Mouse (Mus musculus) midbrain, embryonic 10.5 days (tissue): ENCODE data around the gene Nhs. TPM values are rescaled to one million over a fixed set of nuclear protein-coding genes. Genes with fewer than 3 reads are reported as not detected.

Source experiments
- DNase-seq: peaks from one replicate; pipeline ENCODE4 v3.0.0-alpha.2; 2017; ENCODE audit warnings: low spot score
- H3K27ac ChIP-seq: fragments of 300-500 bp; sonication (generic); replicated peaks from 2 replicates; pipeline ENCODE4 v1.5.1; 2016; ENCODE audit warnings: mild to moderate bottlenecking
- H3K27me3 ChIP-seq: fragments of 300-500 bp; sonication (generic); 2 replicates; pipeline ENCODE4 v1.6.1; 2016; ENCODE audit warnings: low read depth, mild to moderate bottlenecking; ENCODE audit not compliant: poor library complexity, severe bottlenecking
- H3K36me3 ChIP-seq: fragments of 300-500 bp; sonication (generic); 2 replicates; pipeline ENCODE4 v1.6.1; 2016; ENCODE audit warnings: mild to moderate bottlenecking, moderate library complexity
- H3K4me1 ChIP-seq: fragments of 300-500 bp; sonication (generic); 2 replicates; pipeline ENCODE4 v1.6.1; 2016
- H3K4me3 ChIP-seq: fragments of 300-500 bp; sonication (generic); 2 replicates; pipeline ENCODE4 v1.5.1; 2016; ENCODE audit warnings: mild to moderate bottlenecking, moderate library complexity
- H3K9me3 ChIP-seq: fragments of 300-500 bp; sonication (generic); replicated peaks from 2 replicates; pipeline ENCODE4 v1.6.1; 2016; ENCODE audit warnings: mild to moderate bottlenecking
- WGBS: fragments of 180-500 bp; shearing (Covaris S2); methylation state at CpG from one replicate; pipeline ENCODE4 v1.1.7; 2016; 5-methylcytosine and 5-hydroxymethylcytosine counted together
- polyA plus RNA-seq: library from polyadenylated mRNA; unstranded; fragments of >200 nt; fragmentation: Nextera tagmentation; extraction: Ambion mirVana; gene quantifications from 2 replicates; pipeline ENCODE4 v1.2.1, GENCODE M21; 2016

The Nhs gene
- polyA plus RNA-seq, 1 experiment from 2014 or later = 3.1 TPM

GRCm38 (mm10) chrX:162063164-162063563 lies 96.4 kb downstream of the Nhs start:
- H3K36me3 ChIP-seq = no peaks in the 10 kb centered on the region
- DNase-seq = no peak
- H3K27ac ChIP-seq = no peak overlapping the region
- H3K4me1 ChIP-seq = no peaks in the 10 kb centered on the region
- peaks cover 99% of the 10 kb centered on the region for H3K27me3 ChIP-seq
- no peak overlapping the region for H3K4me3 ChIP-seq
- H3K9me3 ChIP-seq = no peaks in the 10 kb centered on the region
- WGBS = 86% methylated on average over 2 of the region's 2 CpGs

DNA sequence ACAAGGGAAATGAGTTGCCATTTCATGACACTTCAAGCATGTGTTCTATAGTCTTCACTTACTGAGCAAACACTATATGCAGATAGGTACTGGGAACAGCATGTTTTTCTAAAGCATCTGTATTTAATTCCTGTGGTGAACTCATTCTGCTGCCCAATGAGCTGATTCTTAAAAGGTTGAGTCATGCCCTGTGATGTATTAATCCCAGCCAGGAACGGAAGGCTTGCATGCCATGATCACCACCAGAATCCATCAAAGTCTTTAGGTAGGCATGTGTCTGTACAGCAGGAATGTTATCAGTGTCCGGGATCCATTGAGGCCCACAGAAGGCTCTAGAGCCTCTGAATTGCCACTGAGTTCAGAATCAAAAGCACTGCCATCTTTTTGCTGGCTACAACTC lies 103.9 kb downstream of the Nhs start:
- 85% methylated on average over 2 of the region's 2 CpGs for WGBS

DNA sequence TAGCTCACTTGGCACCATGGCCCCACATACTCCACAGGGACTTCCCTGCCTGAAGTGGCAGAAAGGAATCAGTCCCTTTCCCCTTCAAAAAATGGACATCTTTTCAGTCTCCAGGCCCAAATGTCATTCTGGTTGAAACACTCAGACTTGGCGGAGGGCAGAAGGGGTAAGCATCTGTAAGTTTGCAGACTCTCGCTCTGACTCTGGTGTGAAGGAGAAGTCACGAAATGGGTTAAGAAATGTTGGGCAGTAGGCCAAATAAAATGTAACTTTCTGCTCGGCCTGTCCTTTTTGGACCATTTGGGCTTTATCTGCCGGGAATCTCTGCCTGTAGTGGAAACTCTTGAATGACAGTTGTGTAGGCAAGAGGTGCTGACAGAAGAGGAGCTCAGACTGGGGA lies 106.0 kb downstream of the Nhs start:
- H3K9me3 ChIP-seq = no peaks in the 10 kb centered on the region
- no peak overlapping the region for H3K4me3 ChIP-seq
- H3K4me1 ChIP-seq = no peaks in the 10 kb centered on the region
- H3K27me3 ChIP-seq = peaks cover 100% of the 10 kb centered on the region
- DNase-seq = no peak
- H3K27ac ChIP-seq = no peak overlapping the region
- no peaks in the 10 kb centered on the region for H3K36me3 ChIP-seq
- 86% methylated on average over 5 of the region's 5 CpGs for WGBS

More for the DNA sequence above, 103.9 kb downstream of the Nhs start:
- Histone ChIP-seq H3K27ac (no peak overlapping the region), H3K9me3 (no peaks in the 10 kb centered on the region), H3K4me1 (no peaks in the 10 kb centered on the region), H3K27me3 (peaks cover 100% of the 10 kb centered on the region), H3K4me3 (no peak overlapping the region), H3K36me3 (no peaks in the 10 kb centered on the region)
- DNase-seq = no peak

- 89% methylated on average over 1 of the region's 1 CpGs for WGBS
- DNase-seq = no peak
These were observed 107.0 kb downstream of the Nhs start for GRCm38 (mm10) chrX:162052534-162052933.

GRCm38 (mm10) chrX:162049616-162050015 lies 109.9 kb downstream of the Nhs start:
- 90% methylated on average over 2 of the region's 2 CpGs for WGBS
- peaks cover 100% of the 10 kb centered on the region for H3K27me3 ChIP-seq
- no peak overlapping the region for H3K4me3 ChIP-seq
- H3K27ac ChIP-seq = no peak overlapping the region
- H3K4me1 ChIP-seq = no peaks in the 10 kb centered on the region
- no peak for DNase-seq
- H3K9me3 ChIP-seq = no peaks in the 10 kb centered on the region
- H3K36me3 ChIP-seq = no peaks in the 10 kb centered on the region

More at GRCm38 (mm10) chrX:162052534-162052933, 107.0 kb downstream of the Nhs start:
- H3K27me3 ChIP-seq = peaks cover 100% of the 10 kb centered on the region
- no peaks in the 10 kb centered on the region for H3K9me3 ChIP-seq
- no peaks in the 10 kb centered on the region for H3K36me3 ChIP-seq
- no peaks in the 10 kb centered on the region for H3K4me1 ChIP-seq
- H3K27ac ChIP-seq = no peak overlapping the region
- H3K4me3 ChIP-seq = no peak overlapping the region

DNA sequence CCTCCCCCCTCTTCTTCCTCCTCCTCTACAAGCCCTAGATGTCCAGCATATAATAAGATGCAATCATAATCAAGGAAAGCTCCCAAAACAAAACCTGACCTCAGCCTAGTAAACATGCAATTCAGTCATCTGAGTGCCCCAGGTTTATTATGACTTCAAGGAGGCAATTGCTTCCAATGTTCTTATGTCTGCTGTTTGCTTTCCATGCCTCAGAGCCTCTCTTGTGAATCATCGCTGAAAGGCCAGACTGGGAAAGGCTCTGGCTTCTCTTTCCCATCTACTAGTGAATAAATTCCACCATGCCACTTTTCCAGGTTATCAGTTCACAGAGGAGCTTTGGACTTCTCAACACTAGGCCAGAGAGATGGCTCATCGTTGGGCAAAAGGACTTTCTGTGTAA lies 114.0 kb downstream of the Nhs start:
- no peaks in the 10 kb centered on the region for H3K36me3 ChIP-seq
- no peaks in the 10 kb centered on the region for H3K4me1 ChIP-seq
- H3K4me3 ChIP-seq = no peak overlapping the region
- peaks cover 97% of the 10 kb centered on the region for H3K27me3 ChIP-seq
- H3K27ac ChIP-seq = no peak overlapping the region
- WGBS = 90% methylated on average over 2 of the region's 2 CpGs
- no peaks in the 10 kb centered on the region for H3K9me3 ChIP-seq
- no peak for DNase-seq

- Histone ChIP-seq H3K27me3 (peaks cover 97% of the 10 kb centered on the region), H3K4me1 (no peaks in the 10 kb centered on the region), H3K36me3 (no peaks in the 10 kb centered on the region), H3K4me3 (no peak overlapping the region), H3K27ac (no peak overlapping the region), H3K9me3 (no peaks in the 10 kb centered on the region)
- DNase-seq = no peak
These were observed 115.4 kb downstream of the Nhs start for GRCm38 (mm10) chrX:162044109-162044508.

DNA sequence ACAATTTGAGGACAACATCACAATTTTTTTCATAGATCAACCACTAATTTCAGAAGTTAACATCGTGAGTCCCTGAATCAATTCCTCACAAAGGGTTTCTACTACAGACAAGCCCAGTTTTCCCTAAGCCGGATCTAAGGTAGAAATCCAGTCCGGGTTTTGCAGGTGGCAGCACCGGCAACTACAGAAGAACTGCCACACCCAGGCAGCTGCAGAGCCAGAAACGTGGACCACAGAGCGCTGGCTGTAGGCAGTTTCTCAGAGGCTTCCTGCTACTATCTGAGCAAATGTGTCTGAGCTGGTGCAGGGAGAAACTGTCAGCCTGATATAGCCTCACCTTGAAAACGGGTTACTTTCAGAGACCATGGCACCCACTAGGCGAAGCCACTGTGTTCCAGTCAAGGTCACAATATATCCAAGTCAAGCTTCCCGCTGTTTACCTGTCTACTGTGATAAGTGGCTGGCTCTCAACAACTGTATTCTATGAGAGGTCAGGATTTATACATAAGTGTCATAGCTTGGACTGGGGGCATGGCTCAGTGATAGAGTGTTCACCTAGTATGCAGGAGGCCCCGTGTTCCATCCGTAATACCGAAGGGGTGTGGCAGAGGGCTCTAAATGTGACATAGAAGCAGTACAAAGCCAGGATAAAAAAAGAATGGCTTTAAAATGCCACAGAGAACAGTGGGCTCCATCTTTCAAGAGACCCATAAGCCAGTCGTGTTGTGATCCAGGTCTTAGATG lies 134.1 kb downstream of the Nhs start:
- Histone ChIP-seq H3K27me3 (peaks cover 98% of the 10 kb centered on the region), H3K36me3 (no peaks in the 10 kb centered on the region), H3K4me1 (peaks cover 14% of the 10 kb centered on the region), H3K4me3 (no peak overlapping the region), H3K27ac (no peak overlapping the region), H3K9me3 (no peaks in the 10 kb centered on the region)
- WGBS = 39% methylated on average over 13 of the region's 13 CpGs
- DNase-seq = peak; percentile 35

GRCm38 (mm10) chrX:162021724-162022123 lies 137.8 kb downstream of the Nhs start:
- WGBS = 85% methylated on average over 3 of the region's 3 CpGs
- no peaks in the 10 kb centered on the region for H3K36me3 ChIP-seq
- peaks cover 98% of the 10 kb centered on the region for H3K27me3 ChIP-seq
- H3K4me3 ChIP-seq = no peak overlapping the region
- DNase-seq = no peak
- H3K27ac ChIP-seq = no peak overlapping the region
- H3K9me3 ChIP-seq = no peaks in the 10 kb centered on the region
- peaks cover 19% of the 10 kb centered on the region for H3K4me1 ChIP-seq

DNA sequence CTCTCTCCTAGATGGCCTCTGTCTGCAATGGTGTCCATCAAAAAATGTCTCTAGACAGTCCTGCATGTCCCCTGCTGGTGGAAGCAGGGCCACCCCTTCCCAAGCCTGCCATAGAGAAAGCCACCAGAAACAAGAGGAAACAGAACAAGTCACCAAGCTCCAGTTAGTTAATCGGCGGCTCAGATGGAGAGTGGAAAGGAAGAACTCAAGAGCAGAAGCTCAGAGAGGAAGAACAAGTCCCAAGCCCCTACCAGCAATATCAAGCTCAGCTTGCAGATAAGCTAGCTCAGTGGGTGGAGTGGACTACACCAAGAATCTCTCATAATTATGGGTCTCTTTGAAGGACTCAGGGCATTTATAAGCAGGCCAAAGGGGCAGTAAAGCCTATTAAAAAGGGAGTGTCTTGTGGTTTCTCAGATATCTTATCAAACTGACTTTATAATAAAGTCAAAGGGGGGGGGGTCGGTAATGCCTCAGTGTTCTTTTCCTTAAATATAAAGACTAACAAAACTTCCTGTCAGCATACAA lies 139.4 kb downstream of the Nhs start:
- peaks cover 15% of the 10 kb centered on the region for H3K4me1 ChIP-seq
- H3K27me3 ChIP-seq = peaks cover 98% of the 10 kb centered on the region
- H3K36me3 ChIP-seq = no peaks in the 10 kb centered on the region
- H3K4me3 ChIP-seq = no peak overlapping the region
- DNase-seq = no peak
- WGBS = 89% methylated on average over 3 of the region's 3 CpGs
- no peak overlapping the region for H3K27ac ChIP-seq
- H3K9me3 ChIP-seq = no peaks in the 10 kb centered on the region

DNA sequence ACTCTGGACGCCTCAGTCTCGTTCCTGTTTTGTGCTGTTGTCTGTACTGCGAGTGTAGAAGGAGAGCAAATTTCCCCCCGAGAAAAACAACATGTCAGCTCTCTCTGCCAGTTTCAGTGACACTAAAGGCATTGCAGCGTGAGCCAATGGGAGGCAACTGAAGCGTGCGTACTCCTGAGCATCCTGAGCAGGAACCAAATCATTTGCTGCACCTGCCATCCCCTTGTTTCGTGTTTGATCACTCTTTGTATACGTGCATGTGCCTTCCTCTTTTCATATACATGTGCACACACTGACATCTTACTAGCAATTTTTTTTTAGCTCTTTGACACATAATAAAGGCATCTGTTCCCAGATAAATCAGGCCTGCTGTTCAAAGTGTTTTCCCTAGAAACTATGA lies 142.1 kb downstream of the Nhs start:
- Histone ChIP-seq H3K27me3 (peaks cover 100% of the 10 kb centered on the region), H3K27ac (no peak overlapping the region)
- DNase-seq = no peak

DNA sequence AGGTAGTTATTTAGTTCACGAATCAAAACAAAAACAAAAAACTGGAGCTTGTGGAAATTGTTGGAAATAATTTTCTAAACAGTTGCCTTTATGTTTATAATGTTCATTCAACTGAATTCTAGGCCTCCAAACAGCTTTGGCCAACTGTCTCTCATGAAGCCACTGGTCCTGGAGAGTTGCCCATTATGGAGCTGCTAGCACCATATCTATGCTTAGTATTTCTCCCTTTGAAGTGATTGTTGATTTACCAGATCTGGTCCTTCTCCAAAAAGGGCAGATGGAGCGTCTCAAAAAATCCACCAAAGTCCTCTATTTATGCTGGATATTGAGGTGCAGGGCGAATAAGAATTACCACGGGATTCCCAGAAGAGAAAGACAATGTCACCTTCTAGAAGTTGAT lies 147.0 kb downstream of the Nhs start:
- Histone ChIP-seq H3K4me1 (peaks cover 47% of the 10 kb centered on the region), H3K27ac (no peak overlapping the region), H3K4me3 (no peak overlapping the region), H3K9me3 (no peaks in the 10 kb centered on the region), H3K27me3 (peaks cover 100% of the 10 kb centered on the region), H3K36me3 (no peaks in the 10 kb centered on the region)
- DNase-seq = no peak
- 94% methylated on average over 4 of the region's 4 CpGs for WGBS

More for the DNA sequence above, 142.1 kb downstream of the Nhs start:
- WGBS = 64% methylated on average over 9 of the region's 9 CpGs
- H3K4me3 ChIP-seq = no peak overlapping the region
- H3K9me3 ChIP-seq = no peaks in the 10 kb centered on the region
- H3K36me3 ChIP-seq = no peaks in the 10 kb centered on the region
- peaks cover 15% of the 10 kb centered on the region for H3K4me1 ChIP-seq

DNA sequence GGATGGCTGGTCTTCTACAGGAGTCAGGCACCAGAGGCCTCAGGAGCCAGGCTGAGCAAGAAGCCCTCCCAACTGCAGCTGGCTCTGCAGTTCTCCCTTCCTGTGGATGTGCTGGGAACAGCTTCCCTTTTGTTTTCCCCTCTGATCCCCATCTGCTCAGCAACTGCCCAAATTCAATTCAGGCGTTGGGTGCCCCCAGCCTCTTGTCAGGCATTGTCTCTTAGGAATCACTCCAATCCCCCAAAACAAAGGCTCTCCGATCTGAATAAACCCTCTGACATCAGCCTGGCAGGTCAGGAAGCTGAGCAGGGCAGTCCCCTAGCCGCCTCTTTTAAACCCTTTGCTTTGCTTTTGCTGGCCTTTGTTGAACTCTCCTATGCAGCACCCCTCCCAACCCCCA lies 149.7 kb downstream of the Nhs start:
- peaks cover 47% of the 10 kb centered on the region for H3K4me1 ChIP-seq
- no peaks in the 10 kb centered on the region for H3K9me3 ChIP-seq
- H3K36me3 ChIP-seq = no peaks in the 10 kb centered on the region
- DNase-seq = peak; percentile 74
- no peak overlapping the region for H3K4me3 ChIP-seq
- peaks cover 100% of the 10 kb centered on the region for H3K27me3 ChIP-seq
- H3K27ac ChIP-seq = peak overlapping the region; percentile 83
- WGBS = 10% methylated on average over 3 of the region's 3 CpGs
